Mouse (Mus musculus) heart, embryonic 12.5 days (tissue): ENCODE data around the gene Ube2o. TPM values are rescaled to one million over a fixed set of nuclear protein-coding genes. Genes with fewer than 3 reads are reported as not detected.

Experiments
- ATAC-seq: fragments of 200-750 bp; cut with Nextera tagmentation; 2 replicates; pipeline ENCODE4 v1.8.0; 2017; ENCODE audit warnings: moderate TSS enrichment, moderate library complexity; ENCODE audit not compliant: insufficient number of reproducible peaks, low FRiP score
- H3K27ac ChIP-seq: fragments of 300-500 bp; sonication (generic); 2 replicates; pipeline ENCODE4 v1.5.1; 2016; ENCODE audit warnings: mild to moderate bottlenecking, moderate library complexity; ENCODE audit not compliant: poor library complexity, severe bottlenecking
- H3K27me3 ChIP-seq: fragments of 300-500 bp; sonication (generic); replicated peaks from 2 replicates; pipeline ENCODE4 v1.6.1; 2016; ENCODE audit warnings: mild to moderate bottlenecking, moderate library complexity
- H3K36me3 ChIP-seq: fragments of 300-500 bp; sonication (generic); 2 replicates; pipeline ENCODE4 v1.6.1; 2016; ENCODE audit warnings: mild to moderate bottlenecking, moderate library complexity
- H3K4me1 ChIP-seq: fragments of 300-500 bp; sonication (generic); replicated peaks from 2 replicates; pipeline ENCODE4 v1.6.1; 2016; ENCODE audit warnings: mild to moderate bottlenecking
- H3K4me2 ChIP-seq: fragments of 300-500 bp; sonication (generic); 2 replicates; pipeline ENCODE4 v1.6.1; 2016; ENCODE audit warnings: mild to moderate bottlenecking, moderate library complexity
- H3K4me3 ChIP-seq: fragments of 300-500 bp; sonication (generic); 2 replicates; pipeline ENCODE4 v1.5.1; 2016; ENCODE audit warnings: mild to moderate bottlenecking
- H3K9ac ChIP-seq: fragments of 300-500 bp; sonication (generic); 2 replicates; pipeline ENCODE4 v1.6.1; 2016; ENCODE audit warnings: mild to moderate bottlenecking, moderate library complexity
- H3K9me3 ChIP-seq: fragments of 300-500 bp; sonication (generic); replicated peaks from 2 replicates; pipeline ENCODE4 v1.6.1; 2016; ENCODE audit warnings: mild to moderate bottlenecking, moderate library complexity
- WGBS: fragments of 180-500 bp; shearing (Covaris S2); methylation state at CpG from one replicate; pipeline ENCODE4 v1.1.7; 2016; 5-methylcytosine and 5-hydroxymethylcytosine counted together
- polyA plus RNA-seq: library from polyadenylated mRNA; unstranded; fragments of >200 nt; fragmentation: Nextera tagmentation; extraction: Ambion mirVana; gene quantifications from 2 replicates; pipeline ENCODE4 v1.2.1, GENCODE M21; 2016

The Ube2o gene
- polyA plus RNA-seq, 1 experiment from 2014 or later = 18.1 TPM

DNA sequence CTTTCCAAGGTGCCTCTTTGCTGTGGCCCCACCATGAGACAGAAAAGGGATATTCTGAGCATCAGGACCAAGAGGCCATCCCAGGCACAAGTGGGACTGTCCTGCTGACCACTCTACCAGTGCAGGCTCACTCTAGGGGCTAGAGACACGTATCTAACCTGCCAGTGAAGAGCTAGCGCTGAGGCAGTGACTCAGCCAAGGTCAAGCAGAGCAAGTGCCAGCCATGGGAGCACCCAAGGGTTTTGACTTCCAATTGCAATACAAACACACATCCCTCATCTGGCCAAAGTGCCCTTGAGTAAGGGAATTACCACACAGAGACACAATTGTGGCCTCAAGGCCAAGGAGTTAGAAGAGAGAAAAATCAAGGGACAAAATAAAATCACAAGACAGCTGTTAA, 5.9 kb downstream of the Ube2o start:
- Histone ChIP-seq H3K27me3 (no peaks in the 10 kb centered on the region), H3K27ac (peak overlapping the region; percentile 68), H3K4me2 (peak overlapping the region; percentile 50), H3K9me3 (no peaks in the 10 kb centered on the region), H3K36me3 (no peaks in the 10 kb centered on the region), H3K4me3 (no peak overlapping the region), H3K9ac (0 out of 2 replicates have a peak overlapping the region, but pooled peaks have one; percentile 18), H3K4me1 (peaks cover 81% of the 10 kb centered on the region)
- no peak for ATAC-seq
- 40% methylated on average over 2 of the region's 2 CpGs for WGBS

DNA sequence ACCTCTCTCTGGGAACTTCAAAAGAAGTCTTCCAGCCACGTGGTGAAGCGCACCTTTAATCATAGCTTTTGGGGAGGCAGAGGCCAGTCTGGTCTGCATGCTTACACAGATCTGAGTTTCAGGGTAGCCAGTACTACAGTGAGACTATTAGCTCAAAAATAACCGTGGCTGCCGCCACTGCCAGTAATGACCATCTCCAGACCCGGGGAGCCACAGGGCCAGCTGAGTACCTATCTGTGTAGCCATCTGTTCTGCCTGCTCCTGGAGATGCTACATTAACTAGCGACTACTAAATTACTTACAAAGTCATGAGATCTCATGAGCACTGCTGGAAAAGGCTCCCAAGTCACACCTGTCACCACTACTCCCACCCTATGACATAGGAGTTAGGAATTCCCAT, 6.3 kb downstream of the Ube2o start:
- peak overlapping the region; percentile 68; the same call in 1 of the 2 replicates for H3K27ac ChIP-seq
- H3K9me3 ChIP-seq = no peaks in the 10 kb centered on the region
- no peak overlapping the region for H3K4me3 ChIP-seq
- 56% methylated on average over 6 of the region's 6 CpGs for WGBS
- H3K27me3 ChIP-seq = no peaks in the 10 kb centered on the region
- peak overlapping the region; percentile 50; the same call in 1 of the 2 replicates for H3K4me2 ChIP-seq
- no peaks in the 10 kb centered on the region for H3K36me3 ChIP-seq
- H3K9ac ChIP-seq = no peak overlapping the region
- no peak for ATAC-seq
- peaks cover 77% of the 10 kb centered on the region for H3K4me1 ChIP-seq

DNA sequence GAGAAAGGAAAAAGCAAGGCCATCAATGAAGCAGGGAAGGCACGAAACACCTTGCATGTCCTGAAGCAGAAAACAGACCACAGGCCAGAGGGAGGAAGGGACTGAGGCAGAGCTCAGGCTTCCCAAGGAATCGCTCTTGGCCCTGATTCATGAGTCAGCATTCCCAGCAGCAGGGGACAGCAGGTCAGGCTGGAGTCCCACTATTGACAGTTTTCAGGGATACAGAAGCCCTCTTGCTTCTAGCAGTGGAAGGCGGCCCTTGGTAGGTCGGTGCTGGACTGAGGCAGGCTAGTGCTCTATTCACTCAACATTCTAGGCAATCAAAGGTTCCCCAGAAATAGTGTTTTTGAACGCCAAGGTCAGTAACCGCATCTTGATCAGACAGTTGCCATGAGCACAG, 6.8 kb downstream of the Ube2o start:
- Histone ChIP-seq H3K27me3 (no peaks in the 10 kb centered on the region), H3K4me3 (no peak overlapping the region), H3K4me1 (peaks cover 75% of the 10 kb centered on the region), H3K36me3 (no peaks in the 10 kb centered on the region), H3K9ac (no peak overlapping the region), H3K27ac (peak overlapping the region; percentile 68), H3K9me3 (no peaks in the 10 kb centered on the region), H3K4me2 (peak overlapping the region; percentile 41)
- WGBS = 49% methylated on average over 6 of the region's 6 CpGs
- no peak for ATAC-seq

DNA sequence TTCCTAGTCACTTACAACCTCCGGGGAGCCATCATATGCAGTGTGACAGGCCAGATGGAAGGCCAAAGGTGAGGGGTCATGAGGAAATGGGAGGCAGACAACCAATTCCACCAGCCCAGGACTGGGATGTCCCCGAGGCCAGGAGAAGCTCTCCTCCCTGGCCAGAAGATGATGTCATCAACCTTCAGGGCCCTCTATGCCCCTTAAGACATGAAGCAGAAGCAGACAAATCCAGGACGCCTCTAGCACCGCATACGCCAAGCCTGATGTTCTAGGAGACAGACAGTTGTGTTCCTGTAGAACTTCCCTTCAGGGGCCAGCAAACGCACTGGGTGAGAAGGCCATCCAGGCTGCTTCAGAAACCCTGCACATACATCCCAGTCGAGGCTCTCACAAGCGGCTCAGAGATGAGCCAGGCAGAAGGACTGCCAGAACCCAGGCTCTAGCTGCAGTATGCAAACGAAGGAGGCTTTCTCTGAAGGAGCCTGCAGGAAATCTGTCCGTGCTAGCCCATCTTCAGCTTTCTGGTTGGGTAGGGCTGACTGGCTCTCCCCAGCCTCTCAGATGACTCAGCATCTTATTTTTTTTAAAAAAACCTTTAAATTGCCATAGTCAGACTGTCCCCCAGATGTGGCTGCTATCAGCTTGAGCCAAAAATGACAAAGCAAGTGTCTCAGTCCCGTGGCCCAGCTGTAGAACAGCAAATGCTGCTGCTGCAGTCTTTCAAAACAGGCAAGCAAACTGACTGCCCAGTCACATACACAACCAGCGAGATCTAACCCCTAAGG, 8.3 kb downstream of the Ube2o start:
- Histone ChIP-seq H3K4me2 (peak overlapping the region; percentile 41), H3K4me1 (peaks cover 70% of the 10 kb centered on the region), H3K27ac (peak overlapping the region; percentile 68), H3K36me3 (no peaks in the 10 kb centered on the region), H3K27me3 (no peaks in the 10 kb centered on the region), H3K9ac (peak overlapping the region; percentile 34; the same call in 1 of the 2 replicates), H3K4me3 (peak overlapping the region; percentile 4; the same call in 1 of the 2 replicates), H3K9me3 (no peaks in the 10 kb centered on the region)
- ATAC-seq = peak; percentile 86
- 44% methylated on average over 12 of the region's 12 CpGs for WGBS

DNA sequence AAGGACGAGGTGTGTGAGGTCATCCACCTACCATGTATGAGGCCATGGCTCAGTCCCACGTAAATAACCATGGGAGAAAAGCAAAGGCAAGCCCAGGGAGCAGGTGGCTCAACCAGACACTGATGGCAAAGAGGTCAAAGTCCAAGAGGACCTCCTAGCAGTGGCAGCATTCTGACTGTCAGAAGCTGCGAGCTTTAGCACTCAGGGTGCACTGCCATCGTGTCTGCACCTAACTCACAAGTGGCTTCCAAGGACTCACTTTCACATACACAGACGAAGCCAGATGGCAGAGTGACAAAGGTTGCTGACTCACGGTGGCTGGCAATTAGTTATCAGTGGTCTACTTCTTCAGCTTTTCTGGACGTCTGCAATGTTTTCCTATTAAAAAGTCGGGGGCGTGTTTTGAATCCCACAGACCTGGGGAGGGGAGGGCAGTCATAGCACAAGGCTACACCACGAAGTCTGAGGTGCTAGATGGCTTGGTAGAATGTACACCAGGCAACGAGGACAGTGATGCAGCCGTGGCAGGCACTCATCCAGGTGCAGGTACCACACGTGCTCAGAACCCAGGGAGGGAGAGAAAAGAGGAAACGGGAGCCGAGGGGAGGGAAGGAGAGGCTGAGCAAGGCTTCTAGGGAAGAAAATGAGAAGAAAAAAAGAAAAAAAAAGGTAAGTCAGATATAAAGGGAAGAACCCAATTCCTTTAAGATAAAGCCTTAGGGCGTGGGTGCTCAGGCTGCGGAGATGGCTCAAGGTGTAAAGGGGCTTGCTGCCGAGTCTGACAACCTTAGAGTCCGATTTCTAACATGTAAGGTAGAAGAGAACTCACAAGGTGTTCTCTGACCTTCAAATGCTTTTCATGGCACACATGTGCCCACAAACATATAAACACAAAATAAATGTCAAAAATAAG, 9.2 kb downstream of the Ube2o start:
- H3K27ac ChIP-seq = peak overlapping the region; percentile 7; the same call in 1 of the 2 replicates
- 0 out of 2 replicates have a peak overlapping the region, but pooled peaks have one; percentile 34 for H3K9ac ChIP-seq
- H3K4me1 ChIP-seq = peaks cover 75% of the 10 kb centered on the region
- ATAC-seq = peak; percentile 66
- 62% methylated on average over 19 of the region's 19 CpGs for WGBS
- no peaks in the 10 kb centered on the region for H3K36me3 ChIP-seq
- peak overlapping the region; percentile 22 for H3K4me2 ChIP-seq
- peak overlapping the region; percentile 4; the same call in 1 of the 2 replicates for H3K4me3 ChIP-seq
- H3K27me3 ChIP-seq = no peaks in the 10 kb centered on the region
- no peaks in the 10 kb centered on the region for H3K9me3 ChIP-seq

DNA sequence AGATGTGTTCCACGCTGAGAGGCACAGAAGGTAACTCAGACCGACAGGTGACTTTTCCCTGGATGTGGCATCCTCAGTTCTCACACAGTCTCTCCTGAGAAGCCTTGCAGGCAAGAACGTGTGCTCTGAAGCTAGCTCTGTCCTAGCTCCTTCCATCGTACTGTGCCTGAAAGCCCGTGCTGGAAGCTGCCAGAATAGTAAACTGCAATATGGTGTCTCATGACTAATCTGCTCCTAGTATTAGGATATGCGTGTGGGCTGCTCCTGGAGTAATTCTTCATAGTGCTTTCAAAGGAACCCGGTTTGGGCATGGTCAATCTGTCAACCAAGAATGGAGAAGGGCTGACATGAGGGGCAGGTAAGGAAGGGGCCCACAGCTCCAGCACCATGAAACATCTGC, 10.4 kb downstream of the Ube2o start:
- Histone ChIP-seq H3K4me1 (peaks cover 70% of the 10 kb centered on the region), H3K4me2 (peak overlapping the region; percentile 7), H3K27me3 (no peaks in the 10 kb centered on the region), H3K9ac (no peak overlapping the region), H3K27ac (no peak overlapping the region), H3K9me3 (no peaks in the 10 kb centered on the region), H3K4me3 (no peak overlapping the region), H3K36me3 (no peaks in the 10 kb centered on the region)
- WGBS = 82% methylated on average over 7 of the region's 7 CpGs
- no peak for ATAC-seq

DNA sequence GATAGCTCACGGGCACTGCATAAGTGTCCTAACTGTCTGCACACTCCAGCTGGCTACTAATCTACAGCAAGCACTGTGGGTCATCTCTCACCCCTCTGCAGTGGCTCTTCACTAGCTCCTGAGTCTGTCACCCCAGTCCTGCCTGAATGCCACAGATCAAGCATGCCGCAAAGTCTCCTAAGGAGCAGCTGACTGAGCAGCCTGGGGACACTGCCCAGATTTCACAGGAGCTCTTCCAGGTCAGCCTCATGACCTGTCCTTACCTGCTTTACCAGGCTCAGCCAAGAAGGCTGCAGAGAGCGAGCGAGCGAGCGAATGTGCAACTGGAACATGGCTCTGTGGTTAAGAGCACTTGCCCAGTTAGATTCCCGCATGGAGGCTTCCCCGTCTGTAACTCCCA, 13.7 kb downstream of the Ube2o start:
- 71% methylated on average over 8 of the region's 8 CpGs for WGBS
- H3K27ac ChIP-seq = no peak overlapping the region
- H3K4me2 ChIP-seq = no peak overlapping the region
- no peak for ATAC-seq
- H3K4me3 ChIP-seq = no peak overlapping the region
- peaks cover 50% of the 10 kb centered on the region for H3K4me1 ChIP-seq
- H3K9me3 ChIP-seq = no peaks in the 10 kb centered on the region
- no peak overlapping the region for H3K9ac ChIP-seq
- no peaks in the 10 kb centered on the region for H3K36me3 ChIP-seq
- H3K27me3 ChIP-seq = no peaks in the 10 kb centered on the region

DNA sequence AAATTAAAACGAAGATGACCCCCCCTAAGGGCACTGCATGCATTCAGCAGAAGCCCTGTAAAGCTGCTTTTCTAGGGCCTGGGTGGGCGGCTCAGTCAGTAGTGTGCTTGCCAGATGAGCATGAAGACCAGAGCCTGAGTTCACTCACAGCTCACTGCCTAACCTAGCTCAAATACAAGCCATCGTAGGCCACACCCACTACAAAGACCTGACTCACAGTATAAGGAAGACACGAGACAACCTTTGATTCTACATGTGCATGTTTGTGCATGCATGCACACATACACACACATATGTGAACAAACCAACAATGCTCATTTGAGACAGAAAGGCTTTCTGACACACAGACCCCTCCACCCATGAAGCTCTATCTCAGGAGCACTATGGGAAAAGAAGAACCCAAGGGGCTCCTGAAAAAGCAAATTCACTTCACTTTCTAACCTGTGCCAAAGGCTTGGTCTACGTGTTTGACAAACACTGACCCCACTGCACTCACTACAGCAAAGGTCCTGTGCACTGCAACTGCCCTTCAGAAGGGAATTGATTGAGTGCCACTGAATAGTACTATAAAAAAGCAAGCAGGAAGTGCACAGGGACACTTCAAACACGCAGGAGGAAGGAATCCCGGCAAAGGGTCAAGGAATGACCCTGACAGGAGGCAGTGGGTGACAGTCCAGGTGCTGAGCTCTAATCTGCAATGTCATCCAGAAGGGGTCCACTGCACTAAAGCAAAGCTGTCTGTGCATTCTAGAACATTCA, 15.8 kb downstream of the Ube2o start:
- no peak for ATAC-seq

DNA sequence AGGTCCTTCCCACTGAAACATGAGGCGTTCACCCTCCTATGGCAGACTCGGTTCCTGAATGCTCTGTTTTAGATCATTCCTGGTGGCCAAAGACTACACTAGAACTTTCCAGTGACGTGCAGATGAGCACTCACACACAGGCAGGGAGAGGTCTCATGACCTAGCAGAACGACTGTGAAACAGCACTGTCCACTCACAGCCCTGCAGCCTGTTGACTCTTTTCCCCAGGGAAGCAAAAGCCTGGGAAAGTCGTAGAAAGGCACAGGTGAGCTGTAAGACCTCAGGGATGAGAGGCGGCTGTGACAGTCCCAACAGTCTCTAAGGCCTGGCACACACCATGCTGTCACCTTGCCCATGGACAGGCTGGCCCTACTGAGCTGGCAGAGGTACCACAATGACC, 24.9 kb downstream of the Ube2o start:
- Histone ChIP-seq H3K4me2 (peak overlapping the region; percentile 4; the same call in 1 of the 2 replicates), H3K27ac (0 out of 2 replicates have a peak overlapping the region, but pooled peaks have one; percentile 5), H3K9ac (peak overlapping the region; percentile 10; the same call in 1 of the 2 replicates), H3K4me3 (no peak overlapping the region), H3K9me3 (no peaks in the 10 kb centered on the region), H3K4me1 (peaks cover 65% of the 10 kb centered on the region), H3K27me3 (no peaks in the 10 kb centered on the region), H3K36me3 (no peaks in the 10 kb centered on the region)
- 29% methylated on average over 6 of the region's 6 CpGs for WGBS
- no peak for ATAC-seq

More for the DNA sequence above, 15.8 kb downstream of the Ube2o start:
- H3K27ac ChIP-seq = no peak overlapping the region
- no peaks in the 10 kb centered on the region for H3K36me3 ChIP-seq
- H3K4me2 ChIP-seq = no peak overlapping the region
- WGBS = 65% methylated on average over 7 of the region's 7 CpGs
- H3K9me3 ChIP-seq = no peaks in the 10 kb centered on the region
- no peak overlapping the region for H3K9ac ChIP-seq
- peaks cover 30% of the 10 kb centered on the region for H3K4me1 ChIP-seq
- no peaks in the 10 kb centered on the region for H3K27me3 ChIP-seq
- no peak overlapping the region for H3K4me3 ChIP-seq

DNA sequence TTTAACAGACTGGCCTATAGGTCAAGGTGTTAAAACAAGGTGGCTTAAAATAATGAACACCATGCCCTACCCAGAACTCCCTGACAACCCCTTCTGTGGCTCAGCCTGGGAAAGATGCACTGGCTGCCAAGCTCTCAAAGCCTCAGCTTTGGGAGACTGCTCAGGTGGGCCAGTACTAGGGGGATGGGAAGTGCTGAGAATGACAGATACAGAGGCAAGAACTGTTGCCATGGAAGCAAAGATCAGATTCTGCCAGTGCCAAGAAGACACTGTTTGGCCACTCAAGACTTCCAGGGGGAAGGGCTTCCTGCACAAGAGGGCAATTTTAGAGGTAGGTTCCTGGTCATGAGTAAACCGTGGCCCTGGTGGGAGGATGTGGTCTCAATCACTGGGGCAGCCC, 25.7 kb downstream of the Ube2o start:
- no peaks in the 10 kb centered on the region for H3K36me3 ChIP-seq
- no peak overlapping the region for H3K4me2 ChIP-seq
- peaks cover 72% of the 10 kb centered on the region for H3K4me1 ChIP-seq
- no peak overlapping the region for H3K27ac ChIP-seq
- H3K27me3 ChIP-seq = no peaks in the 10 kb centered on the region
- no peak for ATAC-seq
- no peak overlapping the region for H3K4me3 ChIP-seq
- 32% methylated on average over 1 of the region's 1 CpGs for WGBS
- H3K9ac ChIP-seq = no peak overlapping the region
- H3K9me3 ChIP-seq = no peaks in the 10 kb centered on the region
